Mouse (Mus musculus): Measurements from ENCODE around the gene Sh3glb2. TPM values are rescaled to one million over a fixed set of nuclear protein-coding genes. Genes with fewer than 3 reads are reported as not detected.

Gene Sh3glb2
- 52.3 and 73.6 TPM in 2 replicates for polyA plus RNA-seq (2015; fragmentation: Nextera tagmentation; extraction: Ambion mirVana)

DNA sequence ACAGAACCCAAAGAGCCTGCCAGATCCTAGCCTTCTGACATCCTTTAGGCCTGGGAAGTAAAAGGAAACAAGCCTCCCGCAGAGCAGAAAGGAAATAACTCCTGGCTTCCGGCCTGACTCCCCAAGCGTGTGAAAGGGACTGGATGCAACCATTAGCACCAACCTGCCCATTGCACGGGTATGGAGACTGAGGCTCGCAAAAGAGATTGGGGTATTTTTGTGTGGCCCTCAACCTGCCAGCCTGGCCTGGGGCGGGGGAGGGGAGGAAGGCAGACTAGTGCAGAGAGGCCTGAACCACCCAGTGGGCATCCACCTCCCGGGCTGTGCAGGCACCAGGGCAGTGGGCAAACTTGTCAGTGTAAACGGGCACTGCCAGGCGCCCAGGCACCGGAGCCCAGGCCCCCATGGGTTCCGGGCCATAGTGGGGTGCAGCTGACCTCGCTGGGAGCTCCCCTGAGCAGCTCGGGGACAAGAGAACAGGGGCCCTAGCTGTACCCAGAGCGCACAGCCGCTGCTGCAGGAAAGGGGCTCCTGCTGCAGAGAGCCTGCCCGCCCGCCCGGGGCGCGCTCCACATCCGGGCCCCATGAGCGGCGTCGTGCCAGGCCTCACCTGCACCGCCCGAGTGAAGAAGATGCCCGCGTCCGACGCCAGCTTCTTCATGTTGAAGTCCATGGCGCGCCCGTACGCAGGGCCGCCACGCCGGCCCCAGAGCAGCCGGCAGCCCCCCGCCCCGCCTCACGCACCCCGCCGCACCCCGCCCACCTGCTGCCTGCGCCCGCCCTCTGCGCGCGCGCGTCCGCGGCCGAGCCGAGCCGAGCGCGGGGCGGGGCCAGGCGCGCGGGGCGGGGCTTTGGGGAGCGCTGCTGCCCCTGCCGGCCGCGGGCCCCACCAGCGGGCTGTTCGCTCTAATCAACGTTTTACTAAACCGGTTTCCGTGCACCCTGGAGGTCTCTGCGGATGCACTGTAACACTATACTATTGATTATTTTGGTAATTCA is at the start of gene Sh3glb2:
Gene Sh3glb2 (minus strand): TSS at position 805 of the 999 bp plus-strand sequence.

DNA sequence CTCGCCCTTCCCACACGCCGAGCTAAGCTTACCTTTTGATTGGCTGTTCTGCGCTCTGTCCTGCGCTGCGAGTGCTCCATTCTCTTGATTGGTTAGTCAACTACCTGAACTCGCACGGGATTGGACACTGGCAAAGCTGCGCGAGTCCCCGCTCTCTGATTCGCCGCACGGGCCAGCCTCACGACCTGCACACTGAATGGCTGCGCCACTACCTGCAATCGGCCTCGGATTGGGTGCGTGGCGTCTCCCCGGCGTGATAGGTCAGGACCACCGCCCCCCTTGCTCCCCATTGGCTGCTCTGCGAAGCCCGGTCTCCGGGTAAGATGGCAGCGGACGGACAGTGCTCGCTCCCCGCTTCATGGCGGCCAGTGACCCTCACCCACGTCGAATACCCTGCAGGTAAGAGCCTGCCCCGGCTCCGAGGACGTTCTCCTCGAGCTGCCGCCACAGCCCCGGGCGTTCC is 33.0 kb upstream of the Sh3glb2 start, which contains the start of gene Dolpp1:
Gene Dolpp1 (plus strand): TSS at position 141 of the 463 bp plus-strand sequence.

DNA sequence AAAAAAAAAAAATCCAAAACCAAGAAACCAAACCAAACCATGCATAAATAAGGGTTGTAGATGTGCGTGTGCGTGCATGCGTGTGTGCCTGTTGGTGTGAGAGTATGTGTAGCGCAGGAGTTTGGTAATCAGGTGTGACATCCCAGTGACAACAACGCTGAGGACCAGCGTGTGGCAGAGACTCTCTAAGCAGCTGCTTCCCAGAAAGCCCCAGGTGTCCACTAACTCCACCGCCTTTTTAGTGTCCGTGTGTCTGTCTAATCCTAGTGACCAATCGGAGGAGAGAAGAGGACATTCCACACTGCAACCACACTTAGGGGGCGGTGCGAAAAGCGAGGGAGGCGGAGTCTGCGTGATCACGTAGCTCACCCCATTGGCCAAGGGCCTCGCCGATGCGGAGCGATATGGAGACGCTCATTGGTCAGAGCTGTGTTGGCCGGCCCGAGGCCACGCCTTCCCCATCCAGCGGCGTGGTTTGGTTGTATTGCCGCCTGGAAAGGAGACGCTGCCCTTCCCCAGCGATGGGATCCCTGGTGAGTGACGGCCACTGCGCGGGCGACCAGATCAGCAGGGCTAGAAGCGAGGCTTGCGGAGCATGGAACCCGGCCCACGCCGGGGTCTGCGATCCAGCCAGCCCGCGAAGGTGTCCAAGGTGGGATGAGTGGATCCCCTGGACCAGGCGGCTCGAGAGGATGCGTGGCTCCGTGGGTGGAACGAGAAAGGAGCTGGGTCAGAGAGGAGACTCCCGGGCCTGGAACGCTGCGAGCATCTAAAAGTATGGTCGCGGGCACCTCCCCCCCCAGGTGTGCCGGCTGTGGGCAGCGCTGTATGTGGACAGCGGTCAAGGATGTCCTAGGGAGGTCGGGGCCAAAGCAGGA is 4.9 kb upstream of the Sh3glb2 start, which contains the start of gene Miga2:
Gene Miga2 (plus strand): TSS at position 461 of the 878 bp plus-strand sequence.

Small RNAs within 50 kb of the gene (microRNA-seq; reads per million reads assigned to microRNA genes)
- 0 reads per million in 2 experiments for gene Gm47292

Other genes with a start within 250 kb of the Sh3glb2 start
- gene Zer1, start 234.8 kb downstream of the Sh3glb2 start, polyA plus RNA-seq (2015; fragmentation: Nextera tagmentation; extraction: Ambion mirVana) = 3.4 and 4.3 TPM in 2 replicates
- gene Tbc1d13, start 225.6 kb downstream of the Sh3glb2 start, polyA plus RNA-seq (2015; fragmentation: Nextera tagmentation; extraction: Ambion mirVana) = 2.5 and 4.2 TPM in 2 replicates
- 52.5 and 63.3 TPM in 2 replicates for gene Endog, start 187.8 kb downstream of the Sh3glb2 start, polyA plus RNA-seq (2015; fragmentation: Nextera tagmentation; extraction: Ambion mirVana)
- gene Spout1, start 180.9 kb downstream of the Sh3glb2 start, polyA plus RNA-seq (2015; fragmentation: Nextera tagmentation; extraction: Ambion mirVana) = 14.9 and 20.0 TPM in 2 replicates
- gene Kyat1, start 153.5 kb downstream of the Sh3glb2 start, polyA plus RNA-seq (2015; fragmentation: Nextera tagmentation; extraction: Ambion mirVana) = 9.6 TPM in 2 replicates
- 17.7 and 19.1 TPM in 2 replicates for gene Lrrc8a, start 121.6 kb downstream of the Sh3glb2 start, polyA plus RNA-seq (2015; fragmentation: Nextera tagmentation; extraction: Ambion mirVana)
- gene Gm28035, start 118.8 kb downstream of the Sh3glb2 start, polyA plus RNA-seq (2015; fragmentation: Nextera tagmentation; extraction: Ambion mirVana) = 0.10 and 0.16 TPM in 2 replicates
- gene Phyhd1, start 93.1 kb downstream of the Sh3glb2 start, polyA plus RNA-seq (2015; fragmentation: Nextera tagmentation; extraction: Ambion mirVana) = 22.3 and 22.4 TPM in 2 replicates
- gene Gm28038, start 78.3 kb downstream of the Sh3glb2 start, polyA plus RNA-seq (2015; fragmentation: Nextera tagmentation; extraction: Ambion mirVana) = not detected in 2 replicates
- 27.4 and 34.2 TPM in 2 replicates for gene Dolk, start 73.0 kb downstream of the Sh3glb2 start, polyA plus RNA-seq (2015; fragmentation: Nextera tagmentation; extraction: Ambion mirVana)
- 8.8 and 9.5 TPM in 2 replicates for gene Nup188, start 72.9 kb downstream of the Sh3glb2 start, polyA plus RNA-seq (2015; fragmentation: Nextera tagmentation; extraction: Ambion mirVana)
- 14.9 and 16.2 TPM in 2 replicates for gene Miga2, start 4.9 kb upstream of the Sh3glb2 start, polyA plus RNA-seq (2015; fragmentation: Nextera tagmentation; extraction: Ambion mirVana)
- 16.2 and 19.4 TPM in 2 replicates for gene Dolpp1, start 32.9 kb upstream of the Sh3glb2 start, polyA plus RNA-seq (2015; fragmentation: Nextera tagmentation; extraction: Ambion mirVana)
- 227 and 232 TPM in 2 replicates for gene Crat, start 56.5 kb upstream of the Sh3glb2 start, polyA plus RNA-seq (2015; fragmentation: Nextera tagmentation; extraction: Ambion mirVana)
- gene Ptpa, start 56.7 kb upstream of the Sh3glb2 start, polyA plus RNA-seq (2015; fragmentation: Nextera tagmentation; extraction: Ambion mirVana) = 84.5 and 101 TPM in 2 replicates
- 2.1 and 2.8 TPM in 2 replicates for gene Ier5l, start 114.9 kb upstream of the Sh3glb2 start, polyA plus RNA-seq (2015; fragmentation: Nextera tagmentation; extraction: Ambion mirVana)
- 1.3 and 2.2 TPM in 2 replicates for gene Cstad, start 235.7 kb upstream of the Sh3glb2 start, polyA plus RNA-seq (2015; fragmentation: Nextera tagmentation; extraction: Ambion mirVana)